Mouse (Mus musculus): ENCODE data around the gene Phactr4. TPM values are rescaled to one million over a fixed set of nuclear protein-coding genes. Genes with fewer than 3 reads are reported as not detected.

Phactr4 gene
- polyA plus RNA-seq, 1 experiment from 2014 or later: 17.6 TPM

- H3K36me3 ChIP-seq (ENCODE audit: control insufficient read depth, insufficient read depth, low read length): peaks cover 6% of the 10 kb centered on the region; the same call in 1 of the 2 replicates
- H3K27me3 ChIP-seq (ENCODE audit: control insufficient read depth, insufficient read depth, low read length): no peaks in the 10 kb centered on the region
- no peaks in the 10 kb centered on the region for H3K9me3 ChIP-seq (ENCODE audit: control insufficient read depth, low read length)
- peak overlapping the region; percentile 93 for H3K27ac ChIP-seq (replicated peaks)
- TF ChIP-seq CTCF (IDR thresholded peaks at IDR 0.05; ENCODE audit: low read depth) (no peak), EP300 (optimal IDR thresholded peaks at IDR 0.05) (no peak)
- H3K9ac ChIP-seq (ENCODE audit: low read length): peak overlapping the region; percentile 92
- peak overlapping the region; percentile 77 for H3K4me2 ChIP-seq (replicated peaks; ENCODE audit: low read depth)
- WGBS: under 1% methylated on average over 41 of the region's 41 CpGs
- peak overlapping the region; percentile 78 for H3K4me3 ChIP-seq (ENCODE audit: low read depth, low read length)
- H3K4me1 ChIP-seq (replicated peaks; ENCODE audit: control insufficient read depth, insufficient read depth): no peaks in the 10 kb centered on the region
- DNase-seq (ENCODE audit: low spot score) (peak; percentile 89), ATAC-seq (ENCODE audit: low FRiP score, low TSS enrichment) (peak; percentile 94)
Observed at GRCm38 (mm10) chr4:132308437-132309139, 113.7 kb downstream of the Phactr4 start.

DNA sequence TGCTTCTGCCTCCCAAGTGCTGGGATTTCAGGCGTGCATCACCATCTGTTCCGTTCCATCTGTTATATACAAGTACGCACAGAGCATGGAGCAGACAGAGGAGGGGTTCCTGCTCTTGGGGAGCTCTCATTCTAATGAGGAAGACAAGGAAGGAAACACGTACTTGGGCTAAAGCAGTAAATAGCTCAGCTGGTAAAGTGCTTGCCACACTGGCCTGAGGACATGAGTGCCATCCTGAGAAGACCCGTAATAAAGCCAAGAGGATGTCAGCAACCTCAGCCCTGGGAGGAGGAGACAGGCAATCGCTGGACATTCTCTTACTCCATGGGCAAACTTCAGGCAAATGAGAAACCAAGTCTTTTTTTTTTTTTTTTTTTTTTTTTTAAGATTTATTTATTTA is 116.3 kb downstream of the Phactr4 start:
- DNase-seq (ENCODE audit: low spot score): no peak
- no peak for ATAC-seq (ENCODE audit: low FRiP score, low TSS enrichment)
- H3K9me3 ChIP-seq (ENCODE audit: control insufficient read depth, low read length): no peaks in the 10 kb centered on the region
- 75% methylated on average over 6 of the region's 6 CpGs for WGBS
- H3K9ac ChIP-seq (ENCODE audit: low read length): no peak overlapping the region
- TF ChIP-seq EP300 (optimal IDR thresholded peaks at IDR 0.05) (no peak), CTCF (IDR thresholded peaks at IDR 0.05; ENCODE audit: low read depth) (no peak)
- H3K4me1 ChIP-seq (replicated peaks; ENCODE audit: control insufficient read depth, insufficient read depth): peaks cover 3% of the 10 kb centered on the region; the same call in 1 of the 2 replicates
- no peak overlapping the region for H3K27ac ChIP-seq (replicated peaks)
- peaks cover 6% of the 10 kb centered on the region; the same call in 1 of the 2 replicates for H3K36me3 ChIP-seq (ENCODE audit: control insufficient read depth, insufficient read depth, low read length)
- no peaks in the 10 kb centered on the region for H3K27me3 ChIP-seq (ENCODE audit: control insufficient read depth, insufficient read depth, low read length)
- no peak overlapping the region for H3K4me3 ChIP-seq (ENCODE audit: low read depth, low read length)
- no peak overlapping the region for H3K4me2 ChIP-seq (replicated peaks; ENCODE audit: low read depth)

Small RNA genes lying within 50 kb of the gene (microRNA-seq; reads per million reads assigned to microRNA genes)
- not detected for gene Gm25707

Other genes starting within 250 kb of the Phactr4 start
- 52.6 and 53.8 TPM in 2 replicates for gene Ythdf2, start 210.2 kb downstream of the Phactr4 start, polyA plus RNA-seq (2015; fragmentation: Nextera tagmentation; extraction: Ambion mirVana)
- gene Gmeb1, start 160.9 kb downstream of the Phactr4 start, polyA plus RNA-seq (2015; fragmentation: Nextera tagmentation; extraction: Ambion mirVana): 11.2 and 11.4 TPM in 2 replicates
- gene Taf12, start 148.1 kb downstream of the Phactr4 start, polyA plus RNA-seq (2015; fragmentation: Nextera tagmentation; extraction: Ambion mirVana): 23.9 and 24.0 TPM in 2 replicates
- gene Rab42, start 119.1 kb downstream of the Phactr4 start, polyA plus RNA-seq (2015; fragmentation: Nextera tagmentation; extraction: Ambion mirVana): 2.3 and 2.6 TPM in 2 replicates
- gene Trnau1ap, start 93.0 kb downstream of the Phactr4 start, polyA plus RNA-seq (2015; fragmentation: Nextera tagmentation; extraction: Ambion mirVana): 45.5 and 45.7 TPM in 2 replicates
- gene Rcc1, start 68.9 kb downstream of the Phactr4 start, polyA plus RNA-seq (2015; fragmentation: Nextera tagmentation; extraction: Ambion mirVana): 23.4 and 25.2 TPM in 2 replicates
- 12.2 and 13.6 TPM in 2 replicates for gene Med18, start 41.4 kb upstream of the Phactr4 start, polyA plus RNA-seq (2015; fragmentation: Nextera tagmentation; extraction: Ambion mirVana)
- 7.6 and 8.2 TPM in 2 replicates for gene Sesn2, start 88.0 kb upstream of the Phactr4 start, polyA plus RNA-seq (2015; fragmentation: Nextera tagmentation; extraction: Ambion mirVana)
- 1,179 and 1,213 TPM in 2 replicates for gene Atpif1, start 111.2 kb upstream of the Phactr4 start, polyA plus RNA-seq (2015; fragmentation: Nextera tagmentation; extraction: Ambion mirVana)
- 103 and 116 TPM in 2 replicates for gene Dnajc8, start 113.1 kb upstream of the Phactr4 start, polyA plus RNA-seq (2015; fragmentation: Nextera tagmentation; extraction: Ambion mirVana)
- gene Ptafr, start 141.6 kb upstream of the Phactr4 start, polyA plus RNA-seq (2015; fragmentation: Nextera tagmentation; extraction: Ambion mirVana): 0.88 and 0.90 TPM in 2 replicates
- gene Eya3, start 216.5 kb upstream of the Phactr4 start, polyA plus RNA-seq (2015; fragmentation: Nextera tagmentation; extraction: Ambion mirVana): 9.9 and 10.4 TPM in 2 replicates

All from stomach, postnatal 0 days (tissue).